Mouse (Mus musculus): ENCODE data around the gene Zzz3. TPM values are rescaled to one million over a fixed set of nuclear protein-coding genes. Genes with fewer than 3 reads are reported as not detected.
A peak's percentile ranks its signal among the peaks of the same experiment; 100 is the strongest.

The Zzz3 gene
- 10 to 100 TPM; 49.5 to 52.6 TPM for total RNA-seq (2021)
- long read RNA-seq, experiment 1, full-length matches to known transcripts = 18 of 39 reads
- long read RNA-seq, experiment 1, partial matches to known transcripts = 6 of 39 reads
- long read RNA-seq, experiment 1, other reads (novel, unspliced or antisense) = 15 of 39 reads
- long read RNA-seq, experiment 2, full-length matches to known transcripts = 14 of 29 reads
- long read RNA-seq, experiment 2, partial matches to known transcripts = 0 of 29 reads
- long read RNA-seq, experiment 2, other reads (novel, unspliced or antisense) = 15 of 29 reads

DNA sequence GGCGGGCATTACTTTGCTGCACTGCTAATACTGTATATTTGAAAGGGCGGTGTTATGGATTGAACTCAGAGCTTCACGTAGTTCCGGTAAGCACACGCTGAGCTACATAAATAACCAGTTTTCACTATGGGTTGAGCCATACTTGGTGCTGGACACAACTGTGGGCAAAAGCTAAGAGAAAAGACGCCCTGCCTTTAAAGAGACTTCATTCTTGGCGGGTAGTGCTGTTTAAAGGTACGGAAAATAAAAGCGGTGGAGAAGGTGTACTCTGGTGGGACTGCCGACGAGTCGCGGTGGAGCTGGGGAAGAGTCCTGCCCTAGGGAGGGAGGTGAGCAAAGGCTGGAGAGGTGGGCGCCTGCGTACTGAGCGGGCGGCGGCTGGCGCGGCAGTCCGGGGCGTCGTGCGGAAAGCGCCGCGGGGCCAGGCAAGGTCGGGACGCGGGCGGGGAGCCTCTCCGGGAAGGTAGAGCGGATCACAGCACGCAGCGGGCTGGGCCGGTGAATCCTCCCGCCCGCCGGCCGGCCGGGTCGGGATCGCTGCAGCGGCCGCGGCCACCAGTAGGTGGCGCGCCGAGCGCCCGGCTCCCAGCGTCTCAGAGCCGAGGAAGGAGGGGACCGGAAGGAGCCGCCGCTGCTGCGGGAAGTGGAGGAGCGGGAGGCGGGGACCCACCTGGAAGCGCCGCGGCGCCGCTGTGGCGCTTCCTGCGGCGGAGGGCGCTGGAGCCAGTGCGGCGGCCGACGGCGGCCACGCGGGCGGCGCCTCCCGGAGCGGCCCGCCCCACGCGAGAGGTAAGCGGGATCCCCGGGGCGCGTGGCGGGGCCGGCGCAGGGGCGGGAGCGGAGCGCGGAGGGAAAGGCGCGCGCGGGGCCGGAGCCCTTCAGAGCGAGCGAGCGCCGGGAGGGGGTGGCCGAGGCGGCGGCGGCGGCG lies at the start of gene Zzz3:
Zzz3 (plus strand) TSS at position 124 of the 928 bp plus-strand sequence.
- peak; percentile 87 to 92 for DNase-seq (ENCODE audit: extremely low spot score in 1 of 2, low spot score in 2 of 2)
- peak within 1 kb of the TSS; percentile 100 for H3K27ac ChIP-seq
- H3K4me3 ChIP-seq = peak within 1 kb of the TSS; percentile 96
- intact Hi-C loops (cut with DNase I) = loop anchor here (1.0 to 5.0 kb wide), 3 partner anchors 67 to 354 kb away; no protein-coding TSS in a partner anchor
- peak; percentile 99 for TF ChIP-seq CTCF (IDR thresholded peaks at IDR 0.05)

GRCm38 (mm10) chr3:152345732-152346632 lies 49.3 kb upstream of the Zzz3 start, which contains the start of gene Usp33:
TSS of gene Usp33 (plus strand) at chr3:152346478.
- TF ChIP-seq CTCF (IDR thresholded peaks at IDR 0.05) = no peak; the same call in 1 of the 2 replicates
- intact Hi-C loops (cut with DNase I) = no loop called here
- peak; percentile 94 to 96 for DNase-seq (ENCODE audit: extremely low spot score in 1 of 2, low spot score in 2 of 2)

DNA sequence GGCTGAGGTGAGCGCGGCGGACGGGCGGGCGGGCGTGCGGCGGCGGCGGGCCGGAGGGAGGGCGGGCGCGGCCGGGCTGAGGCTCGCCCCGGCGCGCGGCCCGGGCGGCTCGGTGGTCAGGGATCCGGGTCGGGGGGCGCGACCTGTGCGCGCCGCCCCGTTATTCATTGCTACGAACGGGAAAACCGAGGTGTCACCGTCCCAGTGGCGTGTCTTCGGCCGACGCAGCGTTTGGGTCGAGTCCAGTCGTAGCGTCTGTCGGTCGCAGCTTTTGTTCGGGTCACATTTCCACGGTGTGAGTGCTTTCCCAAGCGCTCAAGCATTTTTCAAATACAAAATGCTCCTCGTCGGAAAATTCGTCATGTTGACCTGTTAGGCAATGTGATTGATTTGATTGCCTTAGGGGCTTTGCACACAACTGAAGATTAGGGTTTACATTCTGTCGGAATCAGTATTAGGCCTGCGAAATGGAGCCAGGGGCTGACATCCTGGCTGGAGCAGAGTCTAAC lies 48.6 kb upstream of the Zzz3 start:
- peak in 1 of 2 experiments; percentile 49 for DNase-seq (ENCODE audit: extremely low spot score in 1 of 2, low spot score in 2 of 2)
- peak overlapping the region; percentile 61 for H3K4me3 ChIP-seq
- TF ChIP-seq CTCF (IDR thresholded peaks at IDR 0.05) = no peak
- peak overlapping the region; percentile 69 for H3K27ac ChIP-seq
- intact Hi-C loops (cut with DNase I) = no loop called here

More at GRCm38 (mm10) chr3:152345732-152346632, 49.3 kb upstream of the Zzz3 start, which contains the start of gene Usp33:
- peak within 1 kb of the TSS; percentile 61 for H3K4me3 ChIP-seq
- H3K27ac ChIP-seq = peak within 1 kb of the TSS; percentile 69

GRCm38 (mm10) chr3:152347227-152347626 lies 48.0 kb upstream of the Zzz3 start:
- no peak for DNase-seq (ENCODE audit: extremely low spot score in 1 of 2, low spot score in 2 of 2)
- H3K4me3 ChIP-seq = peak overlapping the region; percentile 61
- peak overlapping the region; percentile 69; the same call in 1 of the 2 replicates for H3K27ac ChIP-seq
- intact Hi-C loops (cut with DNase I) = no loop called here
- TF ChIP-seq CTCF (IDR thresholded peaks at IDR 0.05) = no peak

GRCm38 (mm10) chr3:152348011-152348830 lies 47.1 kb upstream of the Zzz3 start:
- DNase-seq (ENCODE audit: extremely low spot score in 1 of 2, low spot score in 2 of 2) = no peak
- intact Hi-C loops (cut with DNase I) = no loop called here
- H3K27ac ChIP-seq = no peak overlapping the region
- TF ChIP-seq CTCF (IDR thresholded peaks at IDR 0.05) = no peak
- no peak overlapping the region for H3K4me3 ChIP-seq

GRCm38 (mm10) chr3:152350431-152350830 lies 44.8 kb upstream of the Zzz3 start:
- intact Hi-C loops (cut with DNase I) = no loop called here
- DNase-seq (ENCODE audit: extremely low spot score in 1 of 2, low spot score in 2 of 2) = no peak
- no peak for TF ChIP-seq CTCF (IDR thresholded peaks at IDR 0.05)
- H3K27ac ChIP-seq = no peak overlapping the region
- H3K4me3 ChIP-seq = no peak overlapping the region

DNA sequence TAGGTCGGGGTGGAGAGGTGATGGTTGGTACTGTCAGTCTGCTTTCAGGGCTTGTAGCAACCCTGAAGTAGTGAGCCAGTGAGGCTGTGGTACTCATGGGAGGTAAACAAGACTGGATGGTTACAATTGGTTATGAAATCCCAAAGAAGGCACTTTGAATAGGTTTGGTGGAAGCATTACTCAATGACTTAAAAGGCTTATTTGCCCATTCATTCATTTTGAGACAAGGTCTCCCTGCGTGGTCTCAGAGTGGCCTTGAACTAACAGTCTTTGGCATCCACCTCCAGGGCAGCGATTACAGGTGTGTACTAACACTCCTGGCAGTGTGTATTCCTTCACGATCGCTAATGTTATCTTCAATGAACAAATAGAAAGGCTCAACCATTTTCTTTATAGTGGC lies 44.3 kb upstream of the Zzz3 start:
- intact Hi-C loops (cut with DNase I) = no loop called here
- Histone ChIP-seq H3K4me3 (no peak overlapping the region), H3K27ac (no peak overlapping the region)
- no peak for DNase-seq (ENCODE audit: extremely low spot score in 1 of 2, low spot score in 2 of 2)
- no peak for TF ChIP-seq CTCF (IDR thresholded peaks at IDR 0.05)

DNA sequence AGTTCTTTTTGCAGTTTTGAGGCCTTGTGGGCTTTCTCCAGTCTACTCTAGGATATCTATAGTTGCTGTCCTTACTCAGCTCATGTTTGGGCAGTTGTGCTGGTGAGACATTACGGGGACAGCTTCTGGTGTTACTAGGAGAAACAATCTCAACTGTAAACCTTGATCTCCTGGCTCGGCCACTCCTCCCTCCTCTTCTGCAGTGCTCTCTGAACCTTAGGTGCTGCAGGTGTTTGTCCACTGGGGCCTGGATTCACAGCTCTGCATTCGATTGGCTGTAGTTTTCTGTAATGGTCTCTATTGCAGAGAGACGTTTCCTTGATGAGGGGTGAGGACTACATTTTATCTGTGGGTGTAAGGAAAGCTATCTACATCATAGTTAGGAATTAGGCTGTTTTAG lies 43.0 kb upstream of the Zzz3 start:
- no peak for TF ChIP-seq CTCF (IDR thresholded peaks at IDR 0.05)
- intact Hi-C loops (cut with DNase I) = no loop called here
- no peak overlapping the region for H3K27ac ChIP-seq
- no peak overlapping the region for H3K4me3 ChIP-seq
- DNase-seq (ENCODE audit: extremely low spot score in 1 of 2, low spot score in 2 of 2) = no peak

GRCm38 (mm10) chr3:152353434-152354177 lies 41.7 kb upstream of the Zzz3 start:
- intact Hi-C loops (cut with DNase I) = no loop called here
- no peak for TF ChIP-seq CTCF (IDR thresholded peaks at IDR 0.05)
- DNase-seq (ENCODE audit: extremely low spot score in 1 of 2, low spot score in 2 of 2) = no peak
- Histone ChIP-seq H3K4me3 (no peak overlapping the region), H3K27ac (no peak overlapping the region)

DNA sequence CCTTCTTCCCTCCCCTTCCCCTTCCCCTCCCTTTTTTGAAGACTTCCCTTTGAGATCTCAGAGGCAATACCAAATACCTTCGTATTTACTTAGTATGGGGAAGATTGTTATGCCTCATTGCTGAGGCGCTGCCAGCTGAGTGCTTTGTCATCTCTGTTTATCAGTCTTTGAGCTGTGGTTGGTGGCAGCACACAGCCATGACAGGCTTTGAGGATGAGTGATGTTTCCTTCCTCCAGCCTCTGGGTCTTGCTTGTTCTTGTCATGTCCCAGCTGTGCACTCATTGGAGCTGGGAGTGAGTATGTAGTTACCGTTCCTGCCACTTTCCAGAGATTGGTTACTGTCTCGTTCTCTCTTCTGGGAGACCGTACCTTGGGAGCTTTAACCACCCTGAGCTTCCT lies 39.9 kb upstream of the Zzz3 start:
- TF ChIP-seq CTCF (IDR thresholded peaks at IDR 0.05) = no peak
- H3K4me3 ChIP-seq = no peak overlapping the region
- intact Hi-C loops (cut with DNase I) = no loop called here
- DNase-seq (ENCODE audit: extremely low spot score in 1 of 2, low spot score in 2 of 2) = no peak
- no peak overlapping the region for H3K27ac ChIP-seq
